Mouse (Mus musculus) retina, adult 2 months (tissue): Measurements from ENCODE around the gene Tmem254b.
"Not testable (repeated sequence)": the region's sequence is repeated elsewhere in the genome, so short reads cannot be mapped to it uniquely, and the experiment has no call there.

Experiments
- DNase-seq: peaks from one replicate; pipeline ENCODE4 v3.0.0-alpha.2; 2012; ENCODE audit warnings: low read depth, low spot score

Gene Tmem254b

GRCm38 (mm10) chr14:26206926-26207247, at the start of gene Tmem254b:
TSS of gene Tmem254b (minus strand) at chr14:26207041.
- DNase-seq, result not testable (repeated sequence)

GRCm38 (mm10) chr14:26237183-26237582, 30.3 kb upstream of the Tmem254b start:
- DNase-seq, result not testable (repeated sequence)

GRCm38 (mm10) chr14:26216233-26217000, 9.6 kb upstream of the Tmem254b start:
- not testable (repeated sequence) for DNase-seq

GRCm38 (mm10) chr14:26206197-26206925, 480 bp downstream of the Tmem254b start:
- DNase-seq, result not testable (repeated sequence)

GRCm38 (mm10) chr14:26197851-26198250, 9.0 kb downstream of the Tmem254b start:
- not testable (repeated sequence) for DNase-seq

GRCm38 (mm10) chr14:26188361-26188760, 18.5 kb downstream of the Tmem254b start:
- DNase-seq, result not testable (repeated sequence)

GRCm38 (mm10) chr14:26186638-26187037, 20.2 kb downstream of the Tmem254b start:
- not testable (repeated sequence) for DNase-seq

GRCm38 (mm10) chr14:26182380-26182779, 24.5 kb downstream of the Tmem254b start, which contains the start of gene Plac9b:
TSS of gene Plac9b (minus strand) at chr14:26182480.
- not testable (repeated sequence) for DNase-seq

- not testable (repeated sequence) for DNase-seq
Measured at GRCm38 (mm10) chr14:26181660-26182059, 25.2 kb downstream of the Tmem254b start.

GRCm38 (mm10) chr14:26175028-26175427, 31.8 kb downstream of the Tmem254b start:
- not testable (repeated sequence) for DNase-seq

GRCm38 (mm10) chr14:26173955-26174354, 32.9 kb downstream of the Tmem254b start:
- not testable (repeated sequence) for DNase-seq

- not testable (repeated sequence) for DNase-seq
Measured at GRCm38 (mm10) chr14:26165266-26165665, 41.6 kb downstream of the Tmem254b start.

GRCm38 (mm10) chr14:26162423-26162822, 44.4 kb downstream of the Tmem254b start:
- not testable (repeated sequence) for DNase-seq

GRCm38 (mm10) chr14:26161156-26161555, 45.7 kb downstream of the Tmem254b start:
- DNase-seq, result not testable (repeated sequence)

- not testable (repeated sequence) for DNase-seq
Measured at GRCm38 (mm10) chr14:26156032-26156431, 50.8 kb downstream of the Tmem254b start.
